Mouse (Mus musculus): ENCODE data around the gene Pde6b.

Pde6b gene

DNA sequence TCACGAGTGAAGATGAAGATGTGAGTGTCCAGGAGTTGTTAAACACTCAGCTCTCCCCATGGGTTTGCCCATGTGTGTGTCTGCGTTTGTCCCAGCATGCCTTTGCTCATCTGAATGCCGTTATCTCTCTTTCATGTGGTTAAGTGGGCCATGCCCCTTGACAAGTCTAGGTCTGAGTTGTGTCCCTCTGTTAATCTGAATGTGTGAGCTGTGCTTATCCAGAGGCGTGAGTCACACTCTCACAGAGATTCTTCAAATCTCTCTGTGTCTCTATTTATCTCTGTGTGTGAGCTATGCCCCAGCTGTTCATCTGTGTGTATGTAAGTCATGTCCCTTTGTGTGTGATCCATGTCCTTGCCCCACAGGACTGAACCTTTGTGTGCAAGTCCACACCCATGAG is 15.3 kb downstream of the Pde6b start:
- no peak for DNase-seq

GRCm38 (mm10) chr5:108405460-108405859 is 17.3 kb downstream of the Pde6b start:
- no peak for DNase-seq

- no peak for DNase-seq
Measured at GRCm38 (mm10) chr5:108406977-108407376, 18.8 kb downstream of the Pde6b start.

GRCm38 (mm10) chr5:108414711-108415110 is 26.5 kb downstream of the Pde6b start:
- DNase-seq = no peak

GRCm38 (mm10) chr5:108422741-108423140 is 34.5 kb downstream of the Pde6b start:
- no peak for DNase-seq

DNA sequence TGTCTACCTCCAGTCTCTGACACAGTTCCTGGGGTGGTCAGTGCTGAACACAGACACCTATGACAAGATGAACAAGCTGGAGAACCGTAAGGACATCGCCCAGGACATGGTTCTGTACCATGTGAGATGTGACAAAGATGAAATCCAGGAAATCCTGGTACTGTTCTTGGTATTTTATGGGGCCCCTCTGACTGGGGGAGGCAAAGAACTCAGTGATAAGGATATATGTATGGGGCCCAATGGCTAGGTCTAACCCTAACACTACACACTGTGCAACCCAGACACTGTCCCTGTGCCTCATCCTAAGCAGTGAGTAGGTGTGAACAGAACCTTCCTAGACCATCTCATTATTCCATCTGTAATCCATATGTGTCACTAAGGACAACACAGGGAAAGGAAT is 35.2 kb downstream of the Pde6b start:
- no peak for DNase-seq

GRCm38 (mm10) chr5:108427186-108427585 is 39.0 kb downstream of the Pde6b start:
- peak in 1 of 2 experiments; percentile 36 for DNase-seq

DNA sequence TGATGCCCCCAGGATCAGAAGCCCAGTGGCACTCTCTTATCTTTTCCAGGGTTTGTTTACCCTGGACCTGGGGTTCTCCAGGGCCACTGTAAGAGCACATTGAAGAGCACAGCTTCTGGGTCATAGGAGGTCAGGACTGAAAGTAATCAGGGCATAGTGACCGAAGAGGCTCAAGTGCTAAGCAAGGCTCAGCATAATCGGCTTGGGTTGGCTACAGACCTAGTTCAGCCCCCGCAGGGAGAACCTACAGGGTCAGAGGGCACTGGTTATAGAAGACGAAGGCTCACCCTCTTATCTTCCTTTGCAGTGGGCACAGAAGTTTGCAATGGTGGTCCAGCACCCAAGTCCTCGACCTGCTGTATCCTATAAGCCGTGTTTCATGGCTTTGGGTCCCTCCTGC is 43.0 kb downstream of the Pde6b start:
- DNase-seq = no peak

DNA sequence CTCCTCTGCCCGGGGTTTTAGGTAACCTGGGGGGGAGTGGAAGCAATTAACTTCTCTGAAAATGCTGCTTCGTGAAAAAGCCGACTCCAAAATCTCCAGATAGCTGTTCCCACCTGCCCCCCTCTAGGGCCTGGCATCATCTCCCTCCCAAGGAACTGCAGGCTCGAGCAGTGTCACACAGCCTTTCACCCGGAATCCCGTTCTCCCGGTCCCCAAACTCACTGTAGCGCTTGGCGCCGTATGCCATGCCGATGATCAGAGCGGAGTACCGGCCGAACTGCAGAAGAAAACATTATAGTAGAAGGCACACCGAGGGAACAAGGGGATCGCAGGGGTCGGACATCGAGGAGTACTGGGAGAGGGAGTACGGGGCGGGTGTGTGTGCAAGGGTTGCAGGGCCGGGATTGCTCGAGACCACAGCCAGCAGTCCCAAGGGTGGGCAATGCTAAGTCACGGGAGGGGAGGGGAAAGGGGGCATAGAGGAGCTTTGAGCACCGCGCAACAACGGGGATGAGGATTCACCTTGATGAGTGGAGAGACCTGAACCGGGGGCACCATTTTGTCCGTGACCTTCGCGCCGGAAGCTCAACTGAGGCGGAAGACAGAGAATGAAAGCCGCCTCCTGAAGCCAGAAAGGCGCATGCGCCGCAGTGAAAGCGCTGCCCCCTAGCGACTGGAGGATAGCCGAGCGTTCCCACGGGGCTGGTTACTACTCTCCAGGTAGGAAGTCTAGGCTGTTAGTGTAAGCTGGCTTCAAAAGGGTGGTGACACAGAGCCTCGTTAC is 45.8 kb downstream of the Pde6b start, which contains the start of gene Atp5k:
TSS of gene Atp5k (minus strand) at position 645 of the 784 bp plus-strand sequence.
- peak; percentile 87 to 95 for DNase-seq

DNA sequence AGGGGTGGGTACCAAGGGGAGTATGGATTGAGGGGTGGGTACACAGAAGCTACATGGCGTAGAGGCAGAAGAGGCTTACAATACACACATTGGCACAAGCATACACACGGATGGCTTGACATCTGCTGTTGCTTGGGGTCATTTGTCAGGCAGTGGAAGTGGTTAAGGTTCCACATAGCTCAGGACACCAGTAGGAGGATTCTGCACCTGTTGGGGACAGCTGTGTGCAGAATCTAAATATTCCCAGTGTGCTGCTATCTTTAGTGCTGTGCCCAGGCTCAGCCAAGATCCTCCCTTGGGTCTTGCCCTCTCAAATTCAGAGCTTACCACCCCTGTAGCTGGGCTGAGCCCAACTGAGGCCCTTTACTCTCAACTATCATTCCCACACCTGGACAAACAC is 47.9 kb downstream of the Pde6b start:
- no peak for DNase-seq

DNA sequence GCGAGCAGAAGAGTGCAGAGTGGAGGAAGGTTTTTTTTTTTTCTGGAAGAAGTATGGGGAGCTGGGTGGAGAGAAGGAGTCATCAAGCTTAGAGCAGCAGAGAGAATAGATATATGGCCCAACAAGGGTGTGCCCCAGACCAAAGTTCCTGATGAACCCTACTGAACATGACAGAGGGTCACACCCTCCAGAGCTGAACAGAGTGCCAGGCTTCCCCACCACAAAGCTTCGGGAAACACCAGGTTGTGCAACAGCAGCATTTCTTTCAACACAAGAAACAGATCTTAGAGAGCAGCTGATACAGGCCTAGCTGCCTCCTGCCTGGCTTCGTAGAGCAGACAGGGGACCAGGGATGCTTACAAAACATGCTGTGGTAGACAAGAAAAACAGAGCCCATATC is 58.8 kb downstream of the Pde6b start:
- no peak for DNase-seq

- no peak for DNase-seq
Measured at GRCm38 (mm10) chr5:108447857-108448256, 59.7 kb downstream of the Pde6b start.

DNA sequence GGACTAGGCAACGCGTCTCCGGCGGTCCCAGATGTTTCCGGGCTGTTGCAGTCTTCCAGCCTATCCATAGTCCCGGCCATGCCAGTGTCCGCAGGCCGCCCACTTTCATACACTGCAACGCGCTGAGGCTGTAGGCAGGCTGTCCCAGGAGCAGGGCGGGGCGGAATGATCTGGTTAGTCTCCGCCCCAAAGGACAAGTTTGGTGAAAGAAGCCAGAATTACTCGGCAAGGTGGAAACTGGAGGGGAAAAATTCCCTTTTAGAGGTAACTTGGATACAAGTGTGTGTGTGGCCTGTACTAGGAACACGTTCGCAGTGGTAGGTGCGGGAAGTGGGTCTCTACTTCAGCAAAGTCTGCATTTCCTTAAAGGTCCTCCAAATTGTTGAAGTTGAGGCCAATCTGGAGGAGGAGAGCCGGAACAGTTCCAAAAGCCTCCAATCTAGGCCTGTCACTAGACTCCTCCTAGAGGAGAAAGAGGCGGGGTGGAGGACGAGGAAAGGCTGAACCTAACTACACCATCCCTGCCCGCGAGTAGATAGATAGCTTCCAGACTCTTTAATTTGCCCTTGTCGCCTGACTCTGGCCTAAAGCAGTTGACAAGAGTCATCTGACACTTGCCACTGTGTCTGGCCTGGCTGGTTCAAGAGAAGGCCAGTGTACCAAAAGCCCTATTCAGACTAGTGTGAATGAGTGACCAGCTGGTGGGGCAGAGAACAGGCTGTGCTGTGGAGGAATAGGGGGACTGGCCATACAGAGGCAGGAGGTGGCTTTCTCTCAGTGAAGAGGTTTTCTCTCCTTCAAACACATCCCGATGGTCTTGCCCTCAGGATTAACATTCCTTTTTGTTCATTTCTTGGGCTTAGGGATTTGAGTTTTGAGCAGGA is 60.8 kb downstream of the Pde6b start, which contains the start of gene Mfsd7a:
TSS of gene Mfsd7a (minus strand) at position 107 of the 884 bp plus-strand sequence.
- no peak for DNase-seq

DNA sequence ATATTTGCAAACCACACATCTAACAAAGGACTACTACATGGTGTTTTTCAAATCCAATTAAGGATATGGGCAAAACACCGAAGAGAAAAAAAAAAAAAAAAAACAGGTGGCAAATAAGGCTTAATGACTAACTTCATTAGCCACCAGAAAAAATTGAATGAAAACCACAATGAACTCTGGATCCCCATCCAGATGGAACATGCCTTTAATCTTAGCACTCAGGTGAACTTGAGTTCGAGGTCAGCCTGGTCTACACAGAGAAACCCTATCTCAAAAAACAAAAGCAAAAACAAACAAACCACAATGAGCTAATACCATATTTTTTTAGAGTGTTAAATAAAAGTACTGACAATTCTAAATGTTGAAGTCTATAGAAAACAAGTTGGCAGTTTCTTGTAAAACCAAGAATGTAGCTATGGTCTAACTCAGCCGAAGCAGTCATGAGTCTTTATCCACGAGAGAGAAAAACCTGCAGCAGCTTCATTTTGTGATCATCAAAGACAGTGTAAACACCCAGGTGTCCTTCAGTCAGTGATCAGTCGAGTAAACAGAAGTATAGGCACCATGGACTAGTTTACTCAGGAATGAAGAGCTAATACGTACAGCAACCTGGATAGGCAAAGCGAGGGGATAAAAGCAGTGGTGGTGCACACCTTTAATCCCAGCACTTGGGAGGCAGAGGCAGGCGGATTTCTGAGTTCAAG is 62.8 kb downstream of the Pde6b start:
- no peak for DNase-seq

DNA sequence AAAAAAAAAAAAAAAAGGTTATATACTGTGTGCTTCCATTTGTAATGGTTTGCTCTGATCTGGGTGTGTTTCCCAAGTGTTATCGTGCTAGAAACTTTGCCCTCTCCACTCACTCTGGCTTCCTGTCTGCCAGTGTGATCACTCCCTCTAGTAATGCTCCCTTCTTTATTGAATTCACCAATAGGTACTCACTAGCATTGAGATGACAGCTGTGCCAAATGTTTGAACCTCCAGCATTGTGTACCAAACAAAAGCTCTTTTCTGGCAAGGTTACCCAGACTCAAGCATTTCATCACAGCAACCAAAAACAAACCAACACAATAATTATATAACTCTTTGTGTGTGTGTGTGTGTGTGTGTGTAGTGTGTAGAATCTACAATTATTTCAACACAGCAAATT is 63.4 kb downstream of the Pde6b start:
- no peak for DNase-seq

DNA sequence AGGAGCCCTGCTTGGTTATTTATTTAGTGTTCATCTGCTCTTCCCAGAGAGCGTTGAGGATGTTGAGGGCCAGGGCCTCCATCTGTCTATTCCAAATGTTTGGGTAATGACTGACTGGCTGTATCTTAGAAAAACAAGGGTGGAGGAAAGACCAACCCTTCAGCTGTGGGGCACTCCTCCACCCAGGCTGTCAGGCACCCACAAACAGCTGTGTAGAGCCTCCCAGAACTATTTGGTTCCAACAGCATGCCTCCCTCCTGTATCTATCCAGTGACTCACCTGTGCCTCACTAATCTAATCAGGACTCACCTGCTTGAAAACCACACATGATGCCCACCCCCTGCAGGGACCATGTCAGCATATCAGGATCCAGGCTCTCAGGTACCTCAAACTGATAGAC is 64.2 kb downstream of the Pde6b start:
- no peak for DNase-seq

DNA sequence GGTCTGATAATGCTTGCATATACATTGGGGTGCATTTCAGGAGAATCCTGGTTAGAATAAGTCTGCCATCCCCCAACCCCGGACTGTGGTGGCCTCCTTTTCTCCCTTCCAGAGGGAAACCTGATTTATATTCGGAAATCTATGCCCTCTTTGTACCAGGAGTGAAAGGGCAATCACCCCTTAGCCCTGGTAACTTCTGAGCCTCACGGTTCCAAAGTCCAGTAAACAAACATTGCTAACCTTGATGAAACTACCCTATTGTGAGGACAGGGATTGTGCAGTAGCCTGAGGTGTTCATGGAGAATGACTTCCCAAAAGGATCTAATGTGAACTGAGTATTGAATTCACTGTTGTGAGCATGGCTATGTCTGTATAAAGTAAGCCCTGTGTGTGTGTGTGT is 65.9 kb downstream of the Pde6b start:
- no peak for DNase-seq

DNA sequence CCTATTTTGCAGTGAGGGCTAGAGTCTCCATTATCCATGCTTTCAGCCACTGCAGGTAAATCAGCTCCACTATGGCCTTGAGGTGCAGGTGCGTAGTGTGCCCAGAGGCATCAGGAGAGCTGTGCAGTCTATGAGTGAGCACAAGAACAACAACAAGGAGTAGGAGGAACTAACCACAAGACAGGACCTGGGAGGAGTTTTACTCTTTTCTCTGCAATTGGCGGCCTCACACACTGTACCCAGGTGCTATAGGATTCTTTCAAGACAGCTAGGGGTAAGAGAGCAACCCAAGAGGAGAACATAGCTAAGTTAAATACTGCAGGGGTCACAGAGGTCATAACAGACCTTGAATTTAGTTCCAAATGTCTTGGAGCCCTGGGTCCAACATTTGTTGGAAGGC is 70.5 kb downstream of the Pde6b start:
- DNase-seq = no peak

- DNase-seq = no peak
Measured at GRCm38 (mm10) chr5:108460461-108460860, 72.3 kb downstream of the Pde6b start.

DNA sequence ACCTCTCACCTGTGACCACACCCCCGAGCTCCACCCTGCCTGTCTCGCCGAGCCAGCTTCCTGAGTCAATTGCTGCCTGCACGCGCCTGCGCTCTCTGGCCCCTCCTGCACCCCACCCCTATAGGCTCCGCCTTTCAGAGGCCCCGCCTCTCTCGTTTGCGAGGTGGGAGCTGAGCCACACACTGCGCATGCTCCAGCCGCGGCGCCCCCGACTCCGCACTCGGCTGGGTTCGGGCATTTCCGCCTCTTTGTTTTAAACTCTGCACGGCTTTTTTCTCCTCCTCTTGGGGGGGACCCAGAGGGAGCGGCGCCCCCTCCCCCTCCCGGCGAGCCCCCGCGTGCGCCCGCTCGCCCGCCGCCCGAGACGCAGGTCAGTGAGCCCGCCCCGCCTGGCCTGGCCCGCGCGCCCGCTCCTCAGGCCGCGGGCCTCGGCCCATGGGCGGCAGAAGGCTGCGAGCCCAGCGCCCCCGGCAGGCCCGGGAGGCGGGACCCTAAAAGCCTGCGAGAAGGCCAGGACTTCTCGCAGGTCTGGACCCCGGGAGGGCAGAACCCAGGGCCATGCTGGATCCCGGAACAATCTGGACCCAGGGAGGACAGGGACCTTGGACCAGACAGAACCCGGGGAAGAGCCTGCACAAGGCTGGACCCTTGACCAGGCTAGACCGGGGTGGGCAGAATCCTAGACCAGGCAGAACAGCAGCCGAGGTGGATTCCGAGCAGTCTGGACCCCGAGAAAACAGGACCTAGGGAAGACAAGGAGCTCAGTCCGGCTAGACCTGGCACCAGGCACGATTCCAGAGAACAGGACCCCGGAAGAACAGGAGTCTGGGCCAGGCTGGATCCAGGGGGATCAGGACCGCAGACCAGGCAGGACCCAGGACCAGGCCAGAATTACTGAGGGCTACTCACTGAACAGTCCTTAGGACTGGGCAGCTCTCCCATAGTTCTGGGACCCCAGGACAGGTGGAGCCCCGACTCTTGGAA is 73.2 kb downstream of the Pde6b start, which contains the start of gene Pcgf3:
TSS of gene Pcgf3 (plus strand) at position 151 of the 984 bp plus-strand sequence.
- DNase-seq = peak; percentile 99

DNA sequence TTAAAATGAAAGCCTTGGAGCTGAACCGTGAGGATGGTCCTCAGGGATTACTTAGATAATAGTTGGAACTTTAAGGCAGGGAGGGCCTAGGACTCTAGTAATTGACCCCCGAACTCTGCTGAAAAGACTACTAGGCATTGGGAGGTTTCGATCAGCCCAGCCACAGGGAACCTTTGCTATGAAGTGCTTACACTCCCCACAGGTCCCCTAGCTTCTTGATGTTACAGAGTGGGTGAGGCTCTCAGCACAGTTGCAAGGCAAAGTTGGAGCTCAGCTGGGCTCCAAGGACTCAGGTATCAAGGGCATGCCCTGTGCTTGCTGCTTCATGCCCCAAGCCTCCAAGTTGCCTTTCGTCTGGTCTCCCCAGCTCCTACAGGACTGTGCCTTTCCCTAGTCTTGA is 74.3 kb downstream of the Pde6b start:
- no peak for DNase-seq

All from spleen, adult 18-20 months (tissue).